Mouse (Mus musculus) ES-Bruce4 (cell line): Measurements from ENCODE around the gene Selenop. TPM values are rescaled to one million over a fixed set of nuclear protein-coding genes. Genes with fewer than 3 reads are reported as not detected.

ENCODE experiments used
- H3K27ac ChIP-seq: 2 replicates; pipeline ENCODE4 v1.5.1; 2012; ENCODE audit warnings: low read length, inconsistent platforms; ENCODE audit not compliant: insufficient read depth
- H3K27me3 ChIP-seq: 2 replicates; pipeline ENCODE4 v1.6.1; 2012; ENCODE audit warnings: mild to moderate bottlenecking, low read length, inconsistent platforms; ENCODE audit not compliant: control insufficient read depth, poor library complexity, insufficient read depth, severe bottlenecking
- H3K36me3 ChIP-seq: 2 replicates; pipeline ENCODE4 v1.6.1; 2012; ENCODE audit warnings: inconsistent platforms, mild to moderate bottlenecking, low read length, moderate library complexity; ENCODE audit not compliant: control insufficient read depth, poor library complexity, insufficient read depth, severe bottlenecking
- H3K4me1 ChIP-seq: one replicate; pipeline ENCODE4 v1.8.1; 2011; ENCODE audit warnings: low read length; ENCODE audit not compliant: control insufficient read depth, insufficient read depth
- H3K4me3 ChIP-seq: 2 replicates; pipeline ENCODE4 v1.5.1; 2011; ENCODE audit warnings: low read depth, mild to moderate bottlenecking, low read length
- H3K9ac ChIP-seq: 2 replicates; pipeline ENCODE4 v1.6.1; 2012; ENCODE audit warnings: low read depth, mild to moderate bottlenecking, inconsistent platforms; ENCODE audit not compliant: poor library complexity, severe bottlenecking
- H3K9me3 ChIP-seq: replicated peaks from 2 replicates; pipeline ENCODE4 v1.6.1; 2012; ENCODE audit warnings: mild to moderate bottlenecking, low read length, inconsistent platforms; ENCODE audit not compliant: control insufficient read depth, poor library complexity, insufficient read depth, severe bottlenecking
- CTCF ChIP-seq: IDR thresholded peaks from one replicate; pipeline ENCODE4 v1.8.1; 2011; ENCODE audit warnings: low read depth, low read length
- EP300 ChIP-seq: IDR thresholded peaks from 2 replicates; pipeline ENCODE4 v1.6.1; 2011; ENCODE audit warnings: low read depth, low read length; ENCODE audit not compliant: insufficient read depth
- POLR2A ChIP-seq: IDR thresholded peaks from one replicate; pipeline ENCODE4 v1.8.1; 2011; ENCODE audit warnings: low read length; ENCODE audit not compliant: insufficient read depth
- polyA plus RNA-seq: library from polyadenylated mRNA; stranded (reverse); fragments of >200 nt; gene quantifications from 2 replicates; pipeline ENCODE4 v1.2.4, GENCODE M21; 2011; ENCODE audit warnings: low read depth; ENCODE audit not compliant: missing spikeins, insufficient read depth, insufficient read length

Gene Selenop
- polyA plus RNA-seq, 1 experiment = 19.3 TPM

DNA sequence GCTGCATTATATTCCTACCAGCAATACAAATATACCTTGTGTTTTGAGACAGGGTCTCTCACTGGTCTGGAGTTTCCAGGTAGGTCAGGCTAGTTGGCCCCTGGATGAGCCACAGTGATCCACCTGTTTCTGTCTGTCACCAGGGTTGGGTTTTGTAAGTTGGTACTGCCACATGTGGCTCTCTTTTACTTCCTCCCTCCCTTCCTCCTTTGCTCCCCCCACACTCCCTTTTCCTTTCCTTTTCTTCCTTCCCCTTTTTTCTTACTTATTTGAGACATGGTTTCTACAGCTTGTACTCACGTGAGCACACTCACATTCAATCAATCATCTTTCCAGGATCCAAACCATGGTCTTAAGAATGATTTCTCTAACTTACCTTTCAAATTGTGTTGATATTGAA, 25.1 kb downstream of the Selenop start:
- Histone ChIP-seq H3K27me3 (no peaks in the 10 kb centered on the region), H3K9me3 (no peaks in the 10 kb centered on the region), H3K4me1 (no peaks in the 10 kb centered on the region), H3K27ac (no peak overlapping the region), H3K4me3 (no peak overlapping the region), H3K36me3 (no peaks in the 10 kb centered on the region), H3K9ac (no peak overlapping the region)
- TF ChIP-seq POLR2A = no peak
- no peak for TF ChIP-seq CTCF

GRCm38 (mm10) chr15:3295986-3296385, 27.6 kb downstream of the Selenop start:
- TF ChIP-seq POLR2A = no peak
- TF ChIP-seq EP300 = no peak
- no peak for TF ChIP-seq CTCF
- no peaks in the 10 kb centered on the region for H3K9me3 ChIP-seq
- no peak overlapping the region for H3K4me3 ChIP-seq
- H3K4me1 ChIP-seq = no peaks in the 10 kb centered on the region
- H3K9ac ChIP-seq = no peak overlapping the region
- H3K36me3 ChIP-seq = no peaks in the 10 kb centered on the region
- H3K27ac ChIP-seq = no peak overlapping the region
- no peaks in the 10 kb centered on the region for H3K27me3 ChIP-seq

DNA sequence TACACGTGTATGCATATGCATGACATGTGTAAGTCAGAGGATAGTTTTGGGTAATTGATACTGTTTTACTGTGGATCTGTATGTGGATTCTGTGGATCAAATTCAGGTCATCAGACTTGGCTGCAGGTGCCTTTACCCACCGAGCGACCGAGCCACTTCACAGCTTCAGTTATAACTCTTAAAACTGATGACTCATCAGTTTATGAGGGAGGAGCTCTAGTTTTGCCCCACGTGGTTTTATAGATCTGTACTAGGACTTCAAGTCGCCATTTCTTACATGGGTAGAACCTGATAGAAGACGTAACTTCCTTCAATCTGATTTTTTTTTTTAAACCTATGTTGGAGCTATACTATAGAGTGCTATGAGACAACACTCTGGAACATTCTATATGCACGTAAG, 29.3 kb downstream of the Selenop start:
- Histone ChIP-seq H3K27me3 (no peaks in the 10 kb centered on the region), H3K27ac (no peak overlapping the region), H3K36me3 (no peaks in the 10 kb centered on the region), H3K9ac (no peak overlapping the region), H3K4me3 (no peak overlapping the region), H3K4me1 (no peaks in the 10 kb centered on the region), H3K9me3 (no peaks in the 10 kb centered on the region)
- TF ChIP-seq CTCF (no peak), POLR2A (no peak), EP300 (no peak)

DNA sequence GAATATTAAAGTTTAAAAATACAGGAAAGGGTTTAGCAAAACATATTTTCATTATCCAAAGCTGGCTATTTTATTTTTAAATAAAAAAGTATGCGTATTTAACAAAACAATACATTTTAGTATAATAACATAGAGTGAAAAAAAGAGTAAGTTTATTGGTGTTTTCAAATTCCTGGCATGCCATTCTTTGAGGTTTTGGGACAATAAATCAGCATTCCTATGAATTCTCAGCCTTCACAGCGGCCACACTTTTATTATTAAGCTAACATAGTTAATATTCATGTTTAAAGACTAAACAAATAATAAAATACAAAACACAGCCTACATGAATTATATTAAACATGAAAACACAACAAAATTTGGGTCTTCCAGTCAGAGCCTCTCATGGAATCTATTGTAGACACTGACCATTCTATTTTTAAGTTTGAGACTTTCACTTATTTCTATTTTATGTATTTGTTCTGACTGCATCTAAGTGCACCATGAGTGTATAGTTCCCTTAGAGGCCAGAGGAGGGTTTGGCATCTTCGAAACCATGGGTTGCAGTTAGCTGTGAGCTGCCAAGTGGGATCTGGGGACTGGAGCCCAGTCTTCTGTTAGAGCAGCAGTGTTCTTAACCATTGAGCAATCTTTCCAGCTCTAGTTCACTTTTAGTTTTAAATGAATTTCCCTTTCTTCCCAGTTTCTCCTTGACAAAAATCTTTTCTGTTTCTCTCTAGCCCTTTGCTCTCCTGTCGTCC, 32.2 kb downstream of the Selenop start:
- TF ChIP-seq EP300 (no peak), CTCF (no peak), POLR2A (no peak)
- H3K9me3 ChIP-seq = no peaks in the 10 kb centered on the region
- no peak overlapping the region for H3K9ac ChIP-seq

GRCm38 (mm10) chr15:3303426-3303825, 35.1 kb downstream of the Selenop start, which contains the start of gene Ccdc152:
TSS of gene Ccdc152 (minus strand) at chr15:3303526.
- no peaks in the 10 kb centered on the region for H3K27me3 ChIP-seq
- H3K9ac ChIP-seq = no peak within 1 kb of the TSS
- H3K4me3 ChIP-seq = no peak within 1 kb of the TSS
- no peaks in the 10 kb centered on the region for H3K9me3 ChIP-seq
- TF ChIP-seq POLR2A (no peak), CTCF (no peak), EP300 (no peak)
- H3K27ac ChIP-seq = no peak within 1 kb of the TSS
- no peaks in the 10 kb centered on the region for H3K4me1 ChIP-seq
- H3K36me3 ChIP-seq = no peaks in the 10 kb centered on the region

More for the DNA sequence above, 32.2 kb downstream of the Selenop start:
- Histone ChIP-seq H3K27ac (no peak overlapping the region), H3K4me1 (no peaks in the 10 kb centered on the region), H3K27me3 (no peaks in the 10 kb centered on the region), H3K36me3 (no peaks in the 10 kb centered on the region), H3K4me3 (no peak overlapping the region)

GRCm38 (mm10) chr15:3309856-3310255, 41.5 kb downstream of the Selenop start:
- Histone ChIP-seq H3K4me3 (no peak overlapping the region), H3K27ac (no peak overlapping the region), H3K9me3 (no peaks in the 10 kb centered on the region), H3K36me3 (no peaks in the 10 kb centered on the region), H3K4me1 (no peaks in the 10 kb centered on the region), H3K27me3 (no peaks in the 10 kb centered on the region), H3K9ac (no peak overlapping the region)
- TF ChIP-seq POLR2A = no peak
- TF ChIP-seq CTCF = no peak
- TF ChIP-seq EP300 = no peak
